Mouse (Mus musculus) heart, embryonic 16.5 days (tissue): ENCODE measurements around the gene Paxx. TPM values are rescaled to one million over a fixed set of nuclear protein-coding genes. Genes with fewer than 3 reads are reported as not detected.

Experiments used
- ATAC-seq: fragments of 200-750 bp; cut with Nextera tagmentation; replicated peaks from 2 replicates; pipeline ENCODE4 v1.8.0; 2017; ENCODE audit warnings: moderate number of reproducible peaks; ENCODE audit not compliant: insufficient read depth, low FRiP score; ENCODE audit errors: extremely low read depth
- H3K27ac ChIP-seq: fragments of 300-500 bp; sonication (generic); 2 replicates; pipeline ENCODE4 v1.5.1; 2014; ENCODE audit warnings: mild to moderate bottlenecking, low read length, control low read depth, moderate library complexity
- H3K27me3 ChIP-seq: fragments of 300-500 bp; sonication (generic); 2 replicates; pipeline ENCODE4 v1.6.1; 2014; ENCODE audit warnings: low read length, mixed read lengths; ENCODE audit not compliant: control insufficient read depth, insufficient read depth
- H3K36me3 ChIP-seq: fragments of 300-500 bp; sonication (generic); 2 replicates; pipeline ENCODE4 v1.6.1; 2014; ENCODE audit not compliant: control insufficient read depth, insufficient read depth
- H3K4me1 ChIP-seq: fragments of 300-500 bp; sonication (generic); 2 replicates; pipeline ENCODE4 v1.6.1; 2014; ENCODE audit warnings: low read length, mixed read lengths; ENCODE audit not compliant: control insufficient read depth, insufficient read depth
- H3K4me2 ChIP-seq: fragments of 300-500 bp; sonication (generic); 2 replicates; pipeline ENCODE4 v1.6.1; 2014; ENCODE audit warnings: low read depth, mild to moderate bottlenecking, control low read depth, low read length
- H3K4me3 ChIP-seq: fragments of 300-500 bp; sonication (generic); 2 replicates; pipeline ENCODE4 v1.5.1; 2014; ENCODE audit warnings: mild to moderate bottlenecking, control low read depth, low read length
- H3K9ac ChIP-seq: fragments of 300-500 bp; sonication (generic); 2 replicates; pipeline ENCODE4 v1.6.1; 2014; ENCODE audit warnings: low read length, control low read depth
- H3K9me3 ChIP-seq: fragments of 300-500 bp; sonication (generic); replicated peaks from 2 replicates; pipeline ENCODE4 v1.6.1; 2016; ENCODE audit warnings: low read length; ENCODE audit not compliant: control insufficient read depth
- WGBS: fragments of 180-500 bp; shearing (Covaris S2); extraction: QIAGEN DNeasy Blood & Tissue Kit; methylation state at CpG from one replicate; pipeline ENCODE4 v1.1.7; 2014; 5-methylcytosine and 5-hydroxymethylcytosine counted together
- polyA plus RNA-seq: library from polyadenylated mRNA; unstranded; fragments of >200 nt; fragmentation: Nextera tagmentation; extraction: Ambion mirVana; gene quantifications from 2 replicates; pipeline ENCODE4 v1.2.1, GENCODE M21; 2015

The Paxx gene
- polyA plus RNA-seq, 1 experiment from 2014 or later, result 37.6 TPM

- Histone ChIP-seq H3K4me2 (peak within 1 kb of the TSS; percentile 51), H3K27ac (peak within 1 kb of the TSS; percentile 98), H3K36me3 (no peaks in the 10 kb centered on the region), H3K4me3 (peak within 1 kb of the TSS; percentile 29), H3K27me3 (no peaks in the 10 kb centered on the region), H3K9me3 (no peaks in the 10 kb centered on the region), H3K4me1 (peaks cover 30% of the 10 kb centered on the region), H3K9ac (peak within 1 kb of the TSS; percentile 62)
- ATAC-seq, result no peak
- WGBS, result 32% methylated on average over 6 of the region's 6 CpGs
Measured at GRCm38 (mm10) chr2:25469969-25470368, 9.1 kb upstream of the Paxx start, which contains the start of gene Ptgds. TSS of gene Ptgds (minus strand) at chr2:25470046.

DNA sequence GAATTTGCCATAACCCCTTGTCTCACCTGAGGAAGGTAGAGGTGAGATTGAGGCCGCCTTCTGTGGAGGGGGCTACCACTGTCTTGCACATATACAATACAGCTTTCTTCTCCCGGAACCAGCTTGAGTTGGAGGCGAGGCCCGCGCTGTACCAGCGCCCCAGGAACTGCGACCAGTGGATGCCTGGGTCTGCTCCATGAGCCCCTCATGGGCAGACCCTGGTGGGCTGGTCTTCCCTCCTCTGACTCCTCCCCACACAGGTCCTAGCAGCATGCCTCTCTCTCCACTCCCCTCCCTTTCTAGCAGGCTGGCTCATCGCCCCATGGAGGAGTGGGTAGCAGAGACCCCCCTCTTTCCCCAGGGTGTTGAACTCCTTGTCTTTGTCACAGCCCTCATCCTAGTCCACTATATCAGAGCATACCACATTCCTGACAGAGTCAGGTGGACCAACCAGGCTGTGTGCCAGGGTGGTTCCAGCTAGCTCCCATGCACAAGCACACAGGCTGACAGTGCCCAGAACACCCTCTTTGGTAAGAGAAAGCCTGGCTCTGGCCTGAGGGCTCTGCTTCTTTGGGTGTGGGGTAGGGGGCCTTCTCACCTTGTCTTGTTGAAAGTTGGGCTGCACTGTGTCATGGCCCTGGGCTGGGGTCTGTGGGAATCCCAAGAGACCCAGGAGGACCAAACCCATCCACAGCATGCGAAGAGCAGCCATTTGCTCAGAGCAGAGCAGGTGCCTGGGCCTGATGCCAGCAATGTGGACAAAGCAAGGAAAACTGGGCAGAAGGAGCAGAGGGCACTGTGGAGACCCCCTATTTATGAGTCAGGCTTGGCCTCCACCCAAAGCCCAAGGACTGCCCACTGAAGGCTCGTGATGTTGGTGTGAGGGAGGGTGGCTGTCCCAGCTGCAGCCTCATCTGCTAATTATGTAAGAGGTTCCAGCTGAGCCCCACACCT is 8.3 kb upstream of the Paxx start:
- Histone ChIP-seq H3K9me3 (no peaks in the 10 kb centered on the region), H3K9ac (peak overlapping the region; percentile 62), H3K27me3 (no peaks in the 10 kb centered on the region), H3K36me3 (no peaks in the 10 kb centered on the region), H3K4me1 (peaks cover 30% of the 10 kb centered on the region), H3K4me3 (peak overlapping the region; percentile 29), H3K4me2 (peak overlapping the region; percentile 51), H3K27ac (peak overlapping the region; percentile 98)
- ATAC-seq, result peak; percentile 94
- WGBS, result 61% methylated on average over 10 of the region's 10 CpGs

GRCm38 (mm10) chr2:25467606-25468303 is 6.9 kb upstream of the Paxx start:
- Histone ChIP-seq H3K27me3 (no peaks in the 10 kb centered on the region), H3K4me3 (0 out of 2 replicates have a peak overlapping the region, but pooled peaks have one; percentile 12), H3K36me3 (no peaks in the 10 kb centered on the region), H3K4me2 (peak overlapping the region; percentile 51), H3K4me1 (peaks cover 30% of the 10 kb centered on the region), H3K27ac (peak overlapping the region; percentile 79), H3K9ac (peak overlapping the region; percentile 62), H3K9me3 (no peaks in the 10 kb centered on the region)
- 59% methylated on average over 14 of the region's 14 CpGs for WGBS
- ATAC-seq, result no peak

- no peak for ATAC-seq
- Histone ChIP-seq H3K9me3 (no peaks in the 10 kb centered on the region), H3K4me1 (peaks cover 37% of the 10 kb centered on the region), H3K36me3 (no peaks in the 10 kb centered on the region), H3K4me3 (no peak overlapping the region), H3K4me2 (peak overlapping the region; percentile 25), H3K9ac (peak overlapping the region; percentile 31), H3K27ac (peak overlapping the region; percentile 63), H3K27me3 (no peaks in the 10 kb centered on the region)
- WGBS, result 45% methylated on average over 10 of the region's 10 CpGs
Measured at GRCm38 (mm10) chr2:25465816-25466635, 5.1 kb upstream of the Paxx start.

DNA sequence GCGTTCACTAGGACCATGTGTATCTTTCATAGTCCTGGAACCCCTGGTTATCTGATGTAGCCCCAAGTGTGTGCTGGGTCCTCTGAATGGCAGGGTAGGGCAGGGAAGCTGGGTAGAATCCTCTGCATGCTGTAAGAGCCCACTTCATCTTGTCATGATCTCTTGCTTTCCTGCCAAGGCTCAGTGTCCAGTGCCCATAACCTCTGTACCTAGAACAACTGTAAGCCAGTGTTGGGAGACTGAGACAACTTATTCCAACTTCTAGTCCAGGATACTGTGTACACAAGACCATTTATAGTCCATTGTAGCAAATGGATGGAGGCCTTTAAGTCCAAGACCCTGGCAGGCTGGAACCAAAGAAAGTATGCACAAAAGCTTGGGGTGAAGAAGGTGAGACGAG is 4.4 kb upstream of the Paxx start:
- H3K27ac ChIP-seq, result peak overlapping the region; percentile 63
- H3K36me3 ChIP-seq, result no peaks in the 10 kb centered on the region
- WGBS, result 72% methylated on average over 2 of the region's 2 CpGs
- peak overlapping the region; percentile 25 for H3K4me2 ChIP-seq
- no peak for ATAC-seq
- H3K9me3 ChIP-seq, result no peaks in the 10 kb centered on the region
- no peak overlapping the region for H3K4me3 ChIP-seq
- no peaks in the 10 kb centered on the region for H3K27me3 ChIP-seq
- H3K9ac ChIP-seq, result peak overlapping the region; percentile 31
- H3K4me1 ChIP-seq, result peaks cover 34% of the 10 kb centered on the region

GRCm38 (mm10) chr2:25463630-25464029 is 2.7 kb upstream of the Paxx start:
- Histone ChIP-seq H3K9ac (no peak overlapping the region), H3K9me3 (no peaks in the 10 kb centered on the region), H3K36me3 (no peaks in the 10 kb centered on the region), H3K4me2 (no peak overlapping the region), H3K27me3 (no peaks in the 10 kb centered on the region), H3K27ac (no peak overlapping the region), H3K4me3 (no peak overlapping the region), H3K4me1 (peaks cover 39% of the 10 kb centered on the region)
- ATAC-seq, result no peak
- 88% methylated on average over 3 of the region's 3 CpGs for WGBS

- Histone ChIP-seq H3K4me2 (peak overlapping the region; percentile 84), H3K27me3 (no peaks in the 10 kb centered on the region), H3K4me3 (peak overlapping the region; percentile 69), H3K9me3 (no peaks in the 10 kb centered on the region), H3K27ac (peak overlapping the region; percentile 94), H3K4me1 (peaks cover 27% of the 10 kb centered on the region), H3K36me3 (no peaks in the 10 kb centered on the region; the same call in 1 of the 2 replicates), H3K9ac (peak overlapping the region; percentile 72)
- ATAC-seq, result no peak
- WGBS, result 20% methylated on average over 3 of the region's 3 CpGs
Measured at GRCm38 (mm10) chr2:25461407-25461806, 513 bp upstream of the Paxx start.

GRCm38 (mm10) chr2:25460135-25460534 is 759 bp downstream of the Paxx start:
- WGBS, result 29% methylated on average over 5 of the region's 5 CpGs
- Histone ChIP-seq H3K36me3 (no peaks in the 10 kb centered on the region; the same call in 1 of the 2 replicates), H3K4me2 (peak overlapping the region; percentile 84), H3K9ac (peak overlapping the region; percentile 83), H3K27ac (peak overlapping the region; percentile 94), H3K4me3 (peak overlapping the region; percentile 69), H3K27me3 (no peaks in the 10 kb centered on the region), H3K4me1 (peaks cover 26% of the 10 kb centered on the region), H3K9me3 (no peaks in the 10 kb centered on the region)
- ATAC-seq, result 0 out of 2 replicates have a peak, but pooled peaks have one; percentile 3
